Mouse (Mus musculus) right cerebral cortex, postnatal 4 days (tissue): Measurements from ENCODE around the gene Olfr476.
"Not testable (repeated sequence)": the region's sequence is repeated elsewhere in the genome, so short reads cannot be mapped to it uniquely, and the experiment has no call there.

Experiments used
- DNase-seq: peaks from one replicate; pipeline ENCODE4 v3.0.0-alpha.2; 2022

The Olfr476 gene

GRCm38 (mm10) chr7:107964503-107964902 is at the start of gene Olfr476:
Olfr476 (plus strand) TSS chr7:107964803.
- no peak for DNase-seq

GRCm38 (mm10) chr7:107930146-107930545 is 34.5 kb upstream of the Olfr476 start, which contains the start of gene Olfr473:
Olfr473 (plus strand) TSS chr7:107930446.
- DNase-seq: no peak

- DNase-seq: not testable (repeated sequence)
Measured at GRCm38 (mm10) chr7:107952539-107952938, 12.1 kb upstream of the Olfr476 start.

GRCm38 (mm10) chr7:107954343-107954742 is 10.3 kb upstream of the Olfr476 start, which contains the start of gene Olfr474:
Olfr474 (plus strand) TSS chr7:107954643.
- DNase-seq: no peak

- DNase-seq: no peak
Measured at GRCm38 (mm10) chr7:107986393-107986792, 21.8 kb downstream of the Olfr476 start, which contains the start of gene Olfr477. Olfr477 (plus strand) TSS chr7:107986693.

- DNase-seq: not testable (repeated sequence)
Measured at GRCm38 (mm10) chr7:108014256-108014655, 49.7 kb downstream of the Olfr476 start.
